In the genomic region with DNA sequence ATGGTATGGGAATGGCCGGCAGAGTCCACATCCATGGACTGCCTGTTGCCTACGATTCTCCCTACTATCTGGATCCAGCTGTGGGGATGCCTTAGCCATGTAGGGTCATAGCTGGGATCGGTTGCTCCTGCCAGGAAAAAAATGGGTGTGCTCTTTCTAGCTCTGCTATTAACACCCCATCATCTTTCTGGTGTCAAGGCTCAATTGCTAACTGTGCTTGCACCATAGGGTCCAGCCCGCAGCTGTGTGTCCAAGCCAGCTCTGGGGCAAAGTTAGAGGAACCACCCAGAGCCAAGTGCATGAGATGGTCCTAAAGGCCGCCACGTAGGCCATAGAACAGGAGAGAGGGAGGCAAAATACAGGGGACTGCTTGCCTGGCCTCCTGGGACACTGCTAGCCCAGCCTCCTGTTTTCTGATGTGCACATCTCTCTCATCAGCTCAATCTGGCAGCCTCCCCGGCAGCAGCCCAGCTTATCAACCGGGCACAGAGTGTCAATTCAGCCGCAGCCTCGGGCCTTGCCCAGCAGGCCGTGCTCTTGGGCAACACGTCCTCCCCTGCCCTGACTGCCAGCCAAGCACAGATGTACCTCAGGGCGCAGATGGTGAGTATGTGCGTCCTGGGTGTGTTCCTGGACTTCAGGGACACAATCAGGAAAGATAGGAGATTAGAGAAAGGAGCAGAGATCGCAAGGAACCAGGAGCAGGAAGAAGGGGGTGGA, we compare ENCODE assay signal across 13 mouse cellular contexts. TPM values are rescaled to one million over a fixed set of nuclear protein-coding genes. Genes with fewer than 3 reads are reported as not detected.
DNase-seq lines count a peak whose midpoint lies in the region; ATAC-seq lines count a peak whose summit lies in the region.
"Had no signal": no experiment of that assay in that cellular context is flagged by ENCODE, and none has a peak within 500 bp of the region (broad histone marks: within the 10 kb centered on the region; RNA-seq: fewer than 3 reads in every experiment).

No protein-coding gene starts in this region.

- WGBS in liver, embryonic 11.5 days: 62% methylated on average over 15 of the region's 15 CpGs
- 82% methylated on average over 15 of the region's 15 CpGs for WGBS in intestine, embryonic 16.5 days

- peaks cover 4% of the 10 kb centered on the region; the same call in 1 of the 2 replicates for H3K27me3 ChIP-seq in liver, embryonic 11.5 days (replicated peaks; ENCODE audit: control insufficient read depth, insufficient read depth, low read length)
- no peaks in the 10 kb centered on the region for H3K27me3 ChIP-seq in intestine, embryonic 16.5 days (replicated peaks; ENCODE audit: control insufficient read depth, insufficient read depth, low read length)
- H3K27me3 ChIP-seq: limb, embryonic 13.5 days had no signal

- no peak overlapping the region for H3K9ac ChIP-seq in liver, embryonic 11.5 days (ENCODE audit: low read depth, low read length)
- H3K9ac ChIP-seq in intestine, embryonic 16.5 days (ENCODE audit: low read depth, low read length): no peak overlapping the region
- H3K9ac ChIP-seq: limb, embryonic 13.5 days had no signal

- H3K4me1 ChIP-seq in liver, embryonic 11.5 days (replicated peaks; ENCODE audit: control insufficient read depth, insufficient read depth, low read length): peaks cover 8% of the 10 kb centered on the region
- H3K4me1 ChIP-seq in intestine, embryonic 16.5 days (ENCODE audit: control insufficient read depth, insufficient read depth, low read length): peaks cover 7% of the 10 kb centered on the region

- no peak overlapping the region for H3K27ac ChIP-seq in liver, embryonic 11.5 days (ENCODE audit: low read depth, low read length)
- no peak overlapping the region for H3K27ac ChIP-seq in intestine, embryonic 16.5 days (ENCODE audit: low read length)
- H3K27ac ChIP-seq: limb, embryonic 13.5 days had no signal

- no peaks in the 10 kb centered on the region for H3K36me3 ChIP-seq in liver, embryonic 11.5 days (ENCODE audit: control insufficient read depth, insufficient read depth, low read length)
- H3K36me3 ChIP-seq in intestine, embryonic 16.5 days (ENCODE audit: control insufficient read depth, insufficient read depth, low read length): peaks cover 2% of the 10 kb centered on the region; the same call in 1 of the 2 replicates

- ATAC-seq in cerebellum, adult (ENCODE audit: insufficient number of reproducible peaks, low FRiP score, low TSS enrichment): no peak
- ATAC-seq in liver, embryonic 11.5 days (replicated peaks; ENCODE audit: low FRiP score): peak; percentile 33; the same call in 1 of the 2 replicates
- ATAC-seq in intestine, embryonic 16.5 days: no peak
- ATAC-seq: inflammation-experienced regulatory T-cells, adult 6 months had no signal

- DNase-seq in cerebellum, adult 11 months: peak; percentile 53
- DNase-seq in spleen, adult 12 weeks (ENCODE audit: low spot score): peak; percentile 29
- no peak for DNase-seq in spleen, adult 18-20 months
- DNase-seq in liver, embryonic 11.5 days (ENCODE audit: low spot score): no peak
- no peak for DNase-seq in kidney, adult 9 months
- no peak for DNase-seq in kidney, adult 18-20 months
- DNase-seq: kidney, postnatal 25 days; right cerebral cortex, postnatal 4 days had no signal

- H3K4me2 ChIP-seq in liver, embryonic 11.5 days: no peak overlapping the region
- no peak overlapping the region for H3K4me2 ChIP-seq in intestine, embryonic 16.5 days (ENCODE audit: low read depth, low read length)
- H3K4me2 ChIP-seq: limb, embryonic 13.5 days had no signal

- no peak overlapping the region for H3K4me3 ChIP-seq in liver, embryonic 11.5 days (ENCODE audit: low read depth, low read length)
- H3K4me3 ChIP-seq in intestine, embryonic 16.5 days (ENCODE audit: low read length): no peak overlapping the region
- H3K4me3 ChIP-seq: limb, embryonic 13.5 days; myocyte had no signal

- no peaks in the 10 kb centered on the region for H3K9me3 ChIP-seq in liver, embryonic 11.5 days (ENCODE audit: control insufficient read depth, low read length)
- H3K9me3 ChIP-seq in intestine, embryonic 16.5 days (ENCODE audit: control insufficient read depth, low read length): no peaks in the 10 kb centered on the region
- H3K9me3 ChIP-seq: limb, embryonic 13.5 days had no signal

RNA-seq across cellular contexts. Expression of gene A3galt2, which starts 45.9 kb away (rescaled TPM):
- 0.14 TPM in 1 of 2 replicates, not detected in the other for polyA plus RNA-seq in liver, embryonic 11.5 days (2014; fragmentation: Nextera tagmentation; extraction: Ambion mirVana)
- 0.07 and 0.09 TPM in 2 replicates for polyA plus RNA-seq in intestine, embryonic 16.5 days (2015; fragmentation: Nextera tagmentation; extraction: Ambion mirVana)

RNA-seq across cellular contexts. Expression of gene Phc2, which starts 54.7 kb away (rescaled TPM):
- polyA plus RNA-seq in liver, embryonic 11.5 days (2014; fragmentation: Nextera tagmentation; extraction: Ambion mirVana): 39.3 and 40.4 TPM in 2 replicates
- 9.9 and 10.3 TPM in 2 replicates for polyA plus RNA-seq in intestine, embryonic 16.5 days (2015; fragmentation: Nextera tagmentation; extraction: Ambion mirVana)

Comparison
In these comparisons a context has a peak if more than half of its experiments do, and no peak if none do; other contexts are left out.
1. DNase-seq: peak in cerebellum, adult 11 months (single experiment) and spleen, adult 12 weeks (single experiment); none in spleen, adult 18-20 months (0 of 2), liver, embryonic 11.5 days (single experiment), kidney, adult 9 months (single experiment) and kidney, adult 18-20 months (single experiment).